Mouse (Mus musculus) heart, embryonic 14.5 days (tissue): ENCODE data around the gene Ythdf1. TPM values are rescaled to one million over a fixed set of nuclear protein-coding genes. Genes with fewer than 3 reads are reported as not detected.
A peak's percentile ranks its signal among the peaks of the same experiment; 100 is the strongest.

ENCODE experiments used
- ATAC-seq: fragments of 200-750 bp; cut with Nextera tagmentation; 2 replicates; pipeline ENCODE4 v1.8.0; 2017; ENCODE audit warnings: low read depth, moderate TSS enrichment; ENCODE audit not compliant: insufficient number of reproducible peaks, insufficient read depth, low FRiP score
- H3K27ac ChIP-seq, 2 experiments: fragments of 200-500 bp in 1 of 2; fragments of 300-500 bp in 1 of 2; sonication (generic) in 1 of 2; replicated peaks in 1 of 2; 2 replicates each; pipeline ENCODE4 v1.5.1; 2012 to 2014; ENCODE audit warnings: low read depth in 2 of 2, low read length in 2 of 2, control low read depth in 1 of 2, mild to moderate bottlenecking in 1 of 2, mixed read lengths in 1 of 2; ENCODE audit not compliant: control insufficient read depth in 1 of 2, insufficient read depth in 1 of 2
- H3K27me3 ChIP-seq: fragments of 300-500 bp; sonication (generic); 2 replicates; pipeline ENCODE4 v1.6.1; 2014; ENCODE audit warnings: mild to moderate bottlenecking, low read length, control low read depth; ENCODE audit not compliant: control insufficient read depth, insufficient read depth
- H3K36me3 ChIP-seq: fragments of 300-500 bp; sonication (generic); 2 replicates; pipeline ENCODE4 v1.6.1; 2014; ENCODE audit warnings: mild to moderate bottlenecking, control low read depth, low read length, mixed read lengths; ENCODE audit not compliant: control insufficient read depth, insufficient read depth
- H3K4me1 ChIP-seq, 2 experiments: fragments of 200-500 bp in 1 of 2; fragments of 300-500 bp in 1 of 2; sonication (generic) in 1 of 2; 2 replicates each; pipeline ENCODE4 v1.6.1; 2012 to 2014; ENCODE audit warnings: low read length in 2 of 2, control low read depth in 1 of 2, mixed read lengths in 1 of 2; ENCODE audit not compliant: control insufficient read depth in 2 of 2, insufficient read depth in 2 of 2
- H3K4me2 ChIP-seq: fragments of 300-500 bp; sonication (generic); 2 replicates; pipeline ENCODE4 v1.6.1; 2014; ENCODE audit warnings: mild to moderate bottlenecking, low read length
- H3K4me3 ChIP-seq, 2 experiments: fragments of 200-500 bp in 1 of 2; fragments of 300-500 bp in 1 of 2; sonication (generic) in 1 of 2; 2 replicates each; pipeline ENCODE4 v1.5.1; 2012 to 2014; ENCODE audit warnings: low read length in 2 of 2, mild to moderate bottlenecking in 2 of 2, control low read depth in 1 of 2, low read depth in 1 of 2, moderate library complexity in 1 of 2; ENCODE audit not compliant: control insufficient read depth in 1 of 2, insufficient read depth in 1 of 2
- H3K9ac ChIP-seq: fragments of 300-500 bp; sonication (generic); 2 replicates; pipeline ENCODE4 v1.6.1; 2014; ENCODE audit warnings: mild to moderate bottlenecking, low read length
- H3K9me3 ChIP-seq: fragments of 300-500 bp; sonication (generic); 2 replicates; pipeline ENCODE4 v1.6.1; 2016; ENCODE audit warnings: low read length, control low read depth; ENCODE audit not compliant: control insufficient read depth
- WGBS: fragments of 180-500 bp; shearing (Covaris S2); extraction: QIAGEN DNeasy Blood & Tissue Kit; methylation state at CpG from one replicate; pipeline ENCODE4 v1.1.7; 2014; 5-methylcytosine and 5-hydroxymethylcytosine counted together
- polyA plus RNA-seq: library from polyadenylated mRNA; unstranded; fragments of >200 nt; fragmentation: Nextera tagmentation; extraction: Ambion mirVana; gene quantifications from 2 replicates; pipeline ENCODE4 v1.2.1, GENCODE M21; 2014

Gene Ythdf1
- polyA plus RNA-seq, 1 experiment from 2014 or later: 42.6 TPM

GRCm38 (mm10) chr2:180894734-180895133 is 26.0 kb downstream of the Ythdf1 start:
- WGBS: 4% methylated on average over 13 of the region's 13 CpGs
- H3K9ac ChIP-seq: no peak overlapping the region
- peak overlapping the region; percentile 85 for H3K4me2 ChIP-seq
- no peaks in the 10 kb centered on the region for H3K36me3 ChIP-seq
- H3K27me3 ChIP-seq: peaks cover 81% of the 10 kb centered on the region
- H3K4me1 ChIP-seq: peaks cover 5 to 19% of the 10 kb centered on the region in 2 experiments; a peak in 3 of 4 replicates
- no peak for ATAC-seq
- no peaks in the 10 kb centered on the region for H3K9me3 ChIP-seq
- H3K4me3 ChIP-seq: peak overlapping the region in 1 of 2 experiments; percentile 47; a peak in 1 of 4 replicates
- no peak overlapping the region for H3K27ac ChIP-seq

GRCm38 (mm10) chr2:180894029-180894623 is 26.6 kb downstream of the Ythdf1 start:
- no peak for ATAC-seq
- no peak overlapping the region for H3K9ac ChIP-seq
- no peaks in the 10 kb centered on the region for H3K9me3 ChIP-seq
- H3K4me1 ChIP-seq: peaks cover 5 to 19% of the 10 kb centered on the region in 2 experiments; a peak in 3 of 4 replicates
- under 1% methylated on average over 56 of the region's 57 CpGs for WGBS
- H3K27me3 ChIP-seq: peaks cover 87% of the 10 kb centered on the region
- H3K4me2 ChIP-seq: peak overlapping the region; percentile 85
- H3K36me3 ChIP-seq: no peaks in the 10 kb centered on the region
- no peak overlapping the region for H3K27ac ChIP-seq
- peak overlapping the region; percentile 19 to 47 for H3K4me3 ChIP-seq

DNA sequence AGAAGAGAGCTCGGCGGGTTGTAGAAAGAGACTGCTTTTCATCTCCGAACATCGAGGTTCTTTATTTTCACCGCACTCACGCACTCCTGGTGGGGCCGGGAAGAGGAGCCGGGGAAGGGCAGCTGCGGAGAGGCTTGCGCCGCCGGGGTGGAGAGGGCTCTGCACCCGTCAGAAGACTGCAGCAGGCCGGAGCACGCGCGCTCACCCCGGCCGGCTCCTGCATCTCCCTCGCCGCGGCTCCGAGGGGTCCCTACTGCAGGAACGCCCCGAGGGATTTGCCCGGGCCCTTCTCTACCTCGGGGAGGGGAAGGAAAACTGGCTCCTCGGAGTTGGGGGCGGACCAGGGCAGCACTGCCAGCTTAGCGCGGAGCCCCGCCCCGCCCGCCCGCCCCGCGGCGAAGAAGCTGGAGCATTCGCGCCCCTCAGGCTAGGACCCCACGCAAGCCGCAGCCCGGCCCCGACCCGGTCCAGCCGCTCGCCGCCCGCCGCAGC is 27.2 kb downstream of the Ythdf1 start:
- Histone ChIP-seq H3K9ac (no peak overlapping the region), H3K27ac (no peak overlapping the region)
- under 1% methylated on average over 45 of the region's 50 CpGs for WGBS

DNA sequence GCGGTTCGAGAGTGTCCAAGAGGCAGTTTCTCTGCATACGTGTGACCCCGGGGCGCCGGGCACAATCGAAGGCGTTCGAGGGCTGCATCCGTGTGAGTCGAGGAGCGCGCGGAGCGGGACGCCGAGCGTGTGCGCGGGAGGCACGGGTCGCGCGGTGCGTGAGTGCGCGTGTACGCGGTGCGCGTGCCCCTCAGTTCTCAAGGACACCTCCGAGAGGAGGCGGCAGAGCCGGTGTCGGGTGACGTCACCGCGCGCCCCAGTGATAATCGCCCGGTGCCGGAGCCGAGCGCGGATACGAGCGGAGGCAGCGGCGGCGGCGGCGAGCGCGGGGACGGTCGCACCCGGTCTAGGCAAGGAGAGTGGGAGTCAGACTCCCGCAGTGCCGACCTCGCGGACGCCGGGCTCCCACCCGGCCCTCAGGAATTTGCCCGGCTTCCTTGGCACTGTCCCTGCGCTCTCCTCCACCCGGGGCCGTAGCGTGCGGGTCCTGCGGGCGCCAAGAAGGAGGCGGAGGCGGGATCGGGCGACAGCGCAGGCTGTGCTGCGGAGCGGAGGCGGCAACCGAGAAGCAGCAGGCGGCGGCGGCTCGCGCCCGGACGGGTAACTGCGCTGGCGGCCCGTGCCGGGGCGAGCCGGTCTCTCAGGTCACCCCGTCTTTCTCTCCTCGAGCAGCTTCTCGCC is 27.8 kb downstream of the Ythdf1 start:
- under 1% methylated on average over 87 of the region's 97 CpGs for WGBS
- ATAC-seq: no peak
- Histone ChIP-seq H3K27me3 (peaks cover 97% of the 10 kb centered on the region), H3K36me3 (no peaks in the 10 kb centered on the region), H3K4me2 (peak overlapping the region; percentile 85), H3K9ac (no peak overlapping the region), H3K4me3 (peak overlapping the region; percentile 36 to 47), H3K27ac (no peak overlapping the region), H3K4me1 (peaks cover 5 to 19% of the 10 kb centered on the region in 2 experiments; a peak in 3 of 4 replicates), H3K9me3 (no peaks in the 10 kb centered on the region)

More for the DNA sequence above, 27.2 kb downstream of the Ythdf1 start:
- peak overlapping the region; percentile 36 to 47 for H3K4me3 ChIP-seq
- H3K4me2 ChIP-seq: peak overlapping the region; percentile 85
- no peaks in the 10 kb centered on the region for H3K36me3 ChIP-seq
- peaks cover 5 to 19% of the 10 kb centered on the region in 2 experiments; a peak in 3 of 4 replicates for H3K4me1 ChIP-seq
- no peaks in the 10 kb centered on the region for H3K9me3 ChIP-seq
- ATAC-seq: no peak
- peaks cover 92% of the 10 kb centered on the region for H3K27me3 ChIP-seq

GRCm38 (mm10) chr2:180891835-180892323 is 28.9 kb downstream of the Ythdf1 start:
- no peak overlapping the region for H3K4me2 ChIP-seq
- peaks cover 5 to 19% of the 10 kb centered on the region in 2 experiments; a peak in 3 of 4 replicates for H3K4me1 ChIP-seq
- peaks cover 100% of the 10 kb centered on the region for H3K27me3 ChIP-seq
- no peak overlapping the region for H3K9ac ChIP-seq
- no peak overlapping the region for H3K27ac ChIP-seq
- 18% methylated on average over 9 of the region's 9 CpGs for WGBS
- no peaks in the 10 kb centered on the region for H3K36me3 ChIP-seq
- no peak for ATAC-seq
- H3K4me3 ChIP-seq: 0 out of 4 replicates have a peak overlapping the region, but pooled peaks of 1 of the 2 experiments have one; percentile 8
- no peaks in the 10 kb centered on the region for H3K9me3 ChIP-seq

GRCm38 (mm10) chr2:180891075-180891834 is 29.5 kb downstream of the Ythdf1 start:
- Histone ChIP-seq H3K9ac (no peak overlapping the region), H3K27me3 (peaks cover 96% of the 10 kb centered on the region), H3K9me3 (no peaks in the 10 kb centered on the region), H3K27ac (no peak overlapping the region), H3K4me3 (0 out of 4 replicates have a peak overlapping the region, but pooled peaks of 1 of the 2 experiments have one; percentile 8), H3K36me3 (no peaks in the 10 kb centered on the region), H3K4me1 (peaks cover 5 to 19% of the 10 kb centered on the region in 2 experiments; a peak in 3 of 4 replicates), H3K4me2 (no peak overlapping the region)
- no peak for ATAC-seq
- 2% methylated on average over 37 of the region's 37 CpGs for WGBS

DNA sequence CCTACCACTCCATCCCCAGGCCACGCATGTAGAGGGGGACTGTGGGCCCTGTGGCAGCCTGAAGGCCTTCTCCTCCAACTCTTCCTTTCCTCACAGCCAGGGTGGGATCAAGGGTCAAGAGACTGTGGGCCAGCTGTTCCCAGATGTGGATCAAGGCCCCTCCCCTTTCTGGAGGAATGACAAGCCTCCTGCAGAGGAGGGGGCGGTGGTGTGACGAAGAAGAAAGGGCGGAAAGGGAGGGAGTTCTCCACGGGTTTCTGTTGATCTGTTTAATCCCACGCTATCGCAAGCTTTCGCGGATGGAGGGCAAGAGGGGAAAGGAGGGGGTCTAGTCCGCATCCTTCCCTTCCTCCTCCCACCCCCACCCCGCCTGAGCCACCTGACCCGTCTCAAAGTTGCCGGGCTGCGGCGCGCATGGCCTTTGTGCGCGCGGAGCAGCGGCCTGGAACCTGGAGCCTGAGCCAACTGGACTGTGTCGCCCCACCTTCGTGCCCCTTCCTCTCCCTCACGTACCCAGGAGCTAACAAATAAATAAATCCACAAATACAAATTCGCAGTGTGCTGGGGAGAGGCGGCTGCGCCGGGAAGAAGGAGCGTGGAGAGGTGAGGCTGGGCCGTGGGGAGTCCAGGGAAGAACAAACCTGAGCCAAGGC is 30.2 kb downstream of the Ythdf1 start:
- Histone ChIP-seq H3K4me2 (no peak overlapping the region), H3K9me3 (no peaks in the 10 kb centered on the region), H3K4me3 (no peak overlapping the region), H3K27ac (no peak overlapping the region), H3K4me1 (peaks cover 5 to 19% of the 10 kb centered on the region in 2 experiments; a peak in 3 of 4 replicates), H3K9ac (no peak overlapping the region), H3K36me3 (no peaks in the 10 kb centered on the region), H3K27me3 (peaks cover 94% of the 10 kb centered on the region)
- ATAC-seq: no peak
- WGBS: 3% methylated on average over 27 of the region's 29 CpGs
